Mouse (Mus musculus): Measurements from ENCODE around the gene Haus7.

GRCm38 (mm10) chrX:73458877-73459392 lies at the start of gene Haus7:
- TF ChIP-seq POLR2A (IDR thresholded peaks at IDR 0.05; ENCODE audit: borderline replicate concordance, insufficient read depth, low read length) (no peak), CTCF (IDR thresholded peaks at IDR 0.05; ENCODE audit: borderline replicate concordance, insufficient read depth, low read depth, low read length) (peak; percentile 49; the same call in 1 of the 2 replicates)

Data from cerebellum, adult 2 months (tissue).